Mouse (Mus musculus) retina, postnatal 1 day (tissue): ENCODE results near the gene Metap1d.

ENCODE experiments used
- DNase-seq: peaks from one replicate; pipeline ENCODE4 v3.0.0-alpha.2; 2012

Metap1d gene

DNA sequence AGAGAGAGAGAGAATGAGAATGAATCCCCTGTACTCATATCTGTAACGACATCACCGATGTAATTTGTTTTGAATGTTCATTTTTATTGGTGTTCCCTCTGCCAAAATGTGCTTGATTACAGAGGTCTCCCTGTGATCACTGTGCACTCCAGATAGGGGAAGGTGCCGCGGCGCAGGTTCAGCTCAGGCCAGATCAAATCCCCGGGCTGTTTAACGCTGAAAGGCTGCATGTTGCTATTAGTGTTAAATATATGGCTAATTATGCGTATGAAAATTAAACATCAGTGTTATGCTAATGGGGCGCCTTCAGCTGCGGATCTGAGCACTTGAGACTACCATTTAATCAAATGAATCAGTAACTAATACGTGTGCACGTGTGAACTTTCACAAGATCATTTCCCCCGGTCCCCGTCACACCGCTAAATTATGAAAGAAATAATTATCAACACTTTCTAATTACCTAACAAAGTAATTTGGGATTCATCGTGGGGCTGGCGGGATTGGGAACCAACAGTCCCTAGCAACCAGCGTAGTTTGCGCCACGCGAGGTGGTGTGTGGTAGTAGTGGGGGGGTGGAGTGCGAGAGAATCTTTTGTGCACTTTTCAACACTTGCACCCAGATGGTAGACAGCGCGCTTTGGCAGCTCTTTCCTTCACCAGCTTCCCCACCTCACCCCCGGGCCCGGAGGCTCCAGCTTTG lies 75.1 kb downstream of the Metap1d start, which contains the start of gene Dlx1:
Gene Dlx1, plus strand, starts transcription at position 100 of the 700 bp plus-strand sequence.
- peak; percentile 55 for DNase-seq

DNA sequence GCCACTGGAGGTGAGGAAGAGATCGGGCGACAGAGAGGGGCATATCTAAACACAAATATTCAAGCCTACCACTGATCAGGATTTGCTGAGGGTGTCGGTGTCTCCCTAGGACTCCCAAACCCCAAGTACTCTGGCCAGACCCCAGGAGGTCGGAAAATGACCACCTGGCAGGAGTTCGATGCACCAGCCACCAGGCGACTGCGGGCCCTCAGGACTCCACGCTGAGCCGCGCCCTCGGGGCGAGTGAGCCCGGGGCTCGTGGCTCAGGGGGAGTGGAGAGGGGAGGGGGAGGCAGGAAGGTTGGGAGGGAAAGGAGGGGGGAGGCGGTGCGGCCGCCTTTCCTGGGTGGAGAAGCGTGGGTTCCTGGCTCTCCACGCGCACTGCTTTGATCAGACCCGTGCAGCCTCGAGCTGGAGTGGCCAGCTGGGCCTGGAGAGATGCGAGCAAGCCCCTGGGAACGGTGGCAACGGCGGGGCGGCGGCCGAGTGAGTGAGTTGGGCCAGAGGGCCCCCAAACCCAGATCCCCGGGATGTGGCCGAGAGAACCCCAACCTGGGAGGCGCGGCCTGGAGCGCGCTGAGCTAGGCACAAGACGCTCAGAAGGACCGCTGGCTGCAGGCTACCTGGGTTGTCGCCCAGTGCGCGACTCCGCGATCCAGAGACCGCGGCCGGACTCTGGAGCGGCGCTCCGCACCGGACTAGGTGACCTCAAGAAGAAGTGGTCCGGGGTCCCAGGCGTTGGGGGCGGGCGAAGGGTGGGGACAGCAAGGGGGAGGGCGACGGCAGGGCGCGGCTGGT lies 75.8 kb downstream of the Metap1d start:
- DNase-seq: peak; percentile 65

DNA sequence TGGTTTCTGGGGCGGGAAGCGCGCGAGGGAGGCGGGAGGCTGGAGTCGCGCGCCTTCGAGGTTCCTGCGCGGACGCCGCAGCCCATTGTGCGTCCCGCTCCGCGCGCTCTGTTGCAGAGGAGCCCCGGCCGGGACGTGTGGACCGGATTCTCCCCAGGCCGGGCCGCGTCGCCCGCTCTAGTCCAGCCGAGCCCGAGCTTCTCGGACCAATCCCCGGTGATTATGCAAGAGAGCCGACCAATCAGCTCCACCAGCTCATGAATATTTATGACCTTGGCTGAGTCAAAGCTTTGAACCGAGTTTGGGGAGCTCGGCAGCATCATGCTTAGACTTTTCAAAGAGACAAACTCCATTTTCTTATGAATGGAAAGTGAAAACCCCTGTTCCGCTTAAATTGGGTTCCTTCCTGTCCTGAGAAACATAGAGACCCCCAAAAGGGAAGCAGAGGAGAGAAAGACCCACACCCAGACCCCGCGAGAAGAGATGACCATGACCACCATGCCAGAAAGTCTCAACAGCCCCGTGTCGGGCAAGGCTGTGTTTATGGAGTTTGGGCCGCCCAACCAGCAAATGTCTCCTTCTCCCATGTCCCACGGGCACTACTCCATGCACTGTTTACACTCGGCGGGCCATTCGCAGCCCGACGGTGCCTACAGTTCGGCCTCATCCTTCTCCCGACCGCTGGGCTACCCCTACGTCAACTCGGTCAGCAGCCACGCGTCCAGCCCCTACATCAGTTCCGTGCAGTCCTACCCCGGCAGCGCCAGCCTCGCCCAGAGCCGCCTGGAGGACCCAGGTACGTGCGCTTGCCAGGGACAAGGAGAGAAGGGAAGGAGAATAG lies 76.7 kb downstream of the Metap1d start:
- peak; percentile 93 for DNase-seq

DNA sequence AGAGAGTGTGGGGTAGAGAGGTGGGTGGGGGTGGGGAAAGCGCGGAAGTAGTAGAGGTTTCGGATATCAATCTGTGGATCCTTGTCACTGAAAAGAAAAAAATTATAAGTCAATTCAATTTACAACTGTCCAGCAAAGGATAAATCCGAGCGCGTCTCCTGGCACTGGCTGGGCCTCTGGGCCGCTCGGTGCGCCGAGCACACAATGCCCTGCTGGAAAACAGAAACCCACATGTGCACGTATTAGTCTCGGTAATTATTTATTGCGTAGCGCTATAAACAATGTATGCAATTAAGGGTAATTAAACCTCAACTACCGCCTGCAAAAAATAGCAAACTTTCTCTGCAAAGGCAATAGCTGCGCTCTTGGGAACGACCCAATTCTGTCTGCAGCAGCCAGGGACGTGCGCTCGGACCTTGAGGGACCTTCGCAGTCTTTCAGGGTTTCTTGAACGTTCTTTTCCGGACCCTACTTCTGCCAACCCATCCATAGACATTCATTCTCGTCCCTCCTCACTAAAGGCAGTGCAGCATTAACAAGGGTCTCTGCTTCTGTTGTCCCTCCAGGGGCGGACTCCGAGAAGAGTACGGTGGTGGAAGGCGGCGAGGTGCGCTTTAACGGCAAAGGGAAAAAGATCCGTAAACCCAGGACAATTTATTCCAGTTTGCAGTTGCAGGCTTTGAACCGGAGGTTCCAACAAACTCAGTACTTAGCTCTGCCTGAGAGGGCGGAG lies 77.5 kb downstream of the Metap1d start:
- peak; percentile 46 for DNase-seq

DNA sequence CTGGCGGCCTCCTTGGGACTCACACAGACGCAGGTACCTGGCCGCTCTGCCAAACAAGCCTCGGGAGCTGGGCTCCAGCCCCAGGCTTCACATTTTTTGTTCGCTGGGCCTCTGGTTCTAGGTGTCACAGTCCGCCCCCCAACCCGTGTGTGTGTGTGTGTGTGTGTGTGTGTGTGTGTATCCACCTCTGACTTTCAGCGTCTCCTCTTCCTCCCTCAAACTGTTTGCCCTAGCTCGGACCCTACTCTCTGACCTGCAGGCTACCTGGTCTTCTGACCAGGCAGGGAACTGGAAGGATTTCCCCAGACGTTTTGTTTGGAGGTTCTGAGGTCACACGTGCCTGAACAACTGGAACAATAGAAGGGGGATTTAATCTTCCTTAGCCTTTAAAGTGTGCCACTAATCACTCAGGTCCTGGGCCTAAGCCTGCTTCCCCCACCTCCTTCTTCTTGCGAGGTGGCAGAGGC lies 78.1 kb downstream of the Metap1d start:
- DNase-seq: no peak

DNA sequence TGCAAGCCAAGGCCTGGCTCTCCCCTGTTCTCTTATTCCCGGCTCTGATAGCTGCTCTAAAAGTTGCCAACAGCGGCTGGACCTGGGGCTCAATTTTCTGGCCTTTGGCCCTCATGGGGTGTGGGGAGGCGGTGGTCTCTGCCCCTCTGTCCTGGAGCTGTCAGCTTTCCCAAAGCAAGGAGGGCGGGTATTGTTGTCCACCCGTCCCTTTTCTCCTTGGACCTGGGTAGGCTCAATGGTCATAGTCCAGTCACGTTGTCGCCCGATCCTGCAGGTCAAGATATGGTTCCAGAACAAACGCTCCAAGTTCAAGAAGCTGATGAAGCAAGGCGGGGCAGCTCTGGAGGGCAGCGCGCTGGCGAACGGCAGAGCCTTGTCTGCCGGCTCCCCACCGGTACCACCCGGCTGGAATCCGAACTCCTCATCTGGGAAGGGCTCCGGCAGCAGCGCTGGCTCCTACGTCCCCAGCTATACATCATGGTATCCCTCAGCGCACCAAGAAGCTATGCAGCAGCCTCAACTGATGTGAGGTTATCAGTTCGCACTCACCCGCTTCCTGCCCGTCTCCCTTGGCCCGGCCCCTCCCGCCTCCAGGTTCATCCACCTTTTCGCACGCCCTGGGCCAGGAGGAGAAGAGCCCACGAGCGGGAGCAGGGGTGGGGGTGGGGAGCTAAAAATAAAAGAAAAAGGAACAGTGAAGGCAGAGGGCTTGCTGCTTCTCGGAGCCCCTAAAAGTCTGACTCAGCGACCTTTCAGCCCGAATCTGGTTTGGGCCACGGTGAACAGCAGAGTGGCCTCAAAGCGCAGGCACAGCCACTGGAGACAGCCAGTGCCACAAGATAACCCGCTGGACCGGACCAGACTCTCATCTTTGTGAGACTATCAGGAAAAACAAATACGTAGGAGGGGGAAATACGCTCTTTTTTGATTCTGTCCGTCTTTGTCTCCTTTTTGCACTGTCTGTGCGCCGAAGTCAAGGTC lies 79.2 kb downstream of the Metap1d start:
- DNase-seq: no peak

DNA sequence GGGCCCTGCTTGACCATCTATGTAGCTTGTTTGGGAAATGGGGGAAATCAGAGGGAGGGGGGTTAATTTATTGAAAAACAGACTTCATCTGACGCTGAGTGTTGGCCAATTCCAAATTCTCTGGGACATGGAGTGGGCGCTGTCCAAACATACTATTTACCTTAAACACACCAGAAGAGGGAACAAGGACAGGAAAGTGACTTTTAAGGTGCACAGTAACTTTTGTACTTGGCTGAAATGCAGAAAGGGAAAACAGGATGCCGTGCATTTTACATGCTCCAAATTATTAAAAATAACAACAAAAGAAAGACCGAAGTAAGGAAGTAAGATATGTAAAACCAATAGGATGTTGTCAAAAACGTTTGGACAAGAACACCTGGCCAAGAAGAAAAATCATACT lies 80.0 kb downstream of the Metap1d start:
- DNase-seq: no peak

DNA sequence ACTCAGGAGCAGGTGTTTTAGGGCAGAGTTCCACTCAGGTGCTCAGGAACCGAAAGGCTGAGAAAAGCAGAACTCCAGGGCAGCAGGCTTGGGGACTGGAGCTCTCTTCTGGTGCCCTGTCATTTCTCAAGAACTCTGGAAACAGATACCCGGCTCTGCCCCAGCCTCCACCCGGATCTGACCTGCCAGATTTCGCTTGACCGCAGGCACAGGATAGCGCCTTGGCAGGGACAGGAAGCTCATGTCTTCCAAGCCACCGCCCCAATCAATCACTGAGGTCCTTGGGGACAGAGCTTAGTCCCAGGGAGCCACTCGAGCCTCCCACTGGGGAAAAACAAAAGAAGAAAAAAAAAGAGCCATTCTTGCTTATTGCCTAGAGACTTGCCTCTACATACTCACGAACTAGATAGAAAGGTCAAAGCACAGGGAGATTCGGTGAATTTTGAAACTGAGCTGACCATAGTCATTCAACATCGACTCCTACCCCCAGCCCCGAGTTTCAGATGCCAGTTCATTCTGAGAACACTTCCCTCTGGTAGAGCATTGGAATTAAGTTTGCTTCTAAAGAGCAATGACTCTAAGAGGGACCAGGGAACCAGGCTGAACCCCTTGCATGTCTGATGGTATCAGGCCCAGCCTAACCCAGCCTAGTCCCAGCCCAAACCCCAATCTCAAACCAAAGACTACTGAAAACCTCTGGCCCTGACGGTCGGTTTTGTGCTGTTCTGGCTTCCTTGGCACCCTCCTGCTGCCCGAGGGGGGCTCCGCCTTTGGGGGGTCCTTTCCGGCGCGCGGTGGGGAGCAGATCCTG lies 81.4 kb downstream of the Metap1d start:
- DNase-seq: no peak

DNA sequence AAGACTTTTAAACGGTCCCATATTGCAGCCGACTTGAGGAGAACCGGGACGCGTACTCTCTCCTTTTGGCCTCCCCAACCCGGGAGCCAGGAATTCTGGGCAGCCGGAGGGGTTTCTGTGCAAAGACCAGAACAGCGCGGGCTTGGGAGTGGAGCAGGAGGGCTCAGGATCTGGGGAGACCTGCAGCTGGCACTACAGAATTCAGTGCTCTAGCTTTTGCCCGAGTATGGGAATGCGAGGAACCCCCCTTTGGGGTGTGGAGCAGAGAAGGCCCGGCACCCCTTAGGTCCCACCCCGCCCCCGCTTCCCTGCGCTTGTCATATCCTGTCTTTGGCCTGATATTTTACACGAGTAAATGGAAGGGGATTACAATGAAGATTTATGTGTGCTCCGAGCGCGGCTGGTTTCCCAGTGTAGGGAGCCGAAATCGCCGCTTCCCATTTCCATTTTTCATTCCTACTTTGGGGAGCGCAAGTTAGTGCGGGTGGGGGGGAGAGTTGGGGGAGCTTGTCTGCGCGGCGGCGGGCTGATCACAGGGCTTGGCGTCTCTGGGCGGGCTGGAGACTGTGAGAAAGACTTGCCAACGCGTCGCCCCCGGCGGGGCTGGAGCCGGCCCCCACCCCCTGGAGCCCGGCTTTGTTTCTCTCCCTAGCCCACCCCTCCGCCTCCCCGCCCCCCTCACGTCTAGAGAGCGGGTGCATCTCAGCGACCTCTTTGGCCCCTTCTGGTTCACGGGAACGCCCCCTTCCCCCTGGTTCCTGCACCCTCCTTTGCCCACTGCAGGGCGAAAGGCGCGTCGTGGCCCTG lies 87.7 kb downstream of the Metap1d start:
- no peak for DNase-seq

DNA sequence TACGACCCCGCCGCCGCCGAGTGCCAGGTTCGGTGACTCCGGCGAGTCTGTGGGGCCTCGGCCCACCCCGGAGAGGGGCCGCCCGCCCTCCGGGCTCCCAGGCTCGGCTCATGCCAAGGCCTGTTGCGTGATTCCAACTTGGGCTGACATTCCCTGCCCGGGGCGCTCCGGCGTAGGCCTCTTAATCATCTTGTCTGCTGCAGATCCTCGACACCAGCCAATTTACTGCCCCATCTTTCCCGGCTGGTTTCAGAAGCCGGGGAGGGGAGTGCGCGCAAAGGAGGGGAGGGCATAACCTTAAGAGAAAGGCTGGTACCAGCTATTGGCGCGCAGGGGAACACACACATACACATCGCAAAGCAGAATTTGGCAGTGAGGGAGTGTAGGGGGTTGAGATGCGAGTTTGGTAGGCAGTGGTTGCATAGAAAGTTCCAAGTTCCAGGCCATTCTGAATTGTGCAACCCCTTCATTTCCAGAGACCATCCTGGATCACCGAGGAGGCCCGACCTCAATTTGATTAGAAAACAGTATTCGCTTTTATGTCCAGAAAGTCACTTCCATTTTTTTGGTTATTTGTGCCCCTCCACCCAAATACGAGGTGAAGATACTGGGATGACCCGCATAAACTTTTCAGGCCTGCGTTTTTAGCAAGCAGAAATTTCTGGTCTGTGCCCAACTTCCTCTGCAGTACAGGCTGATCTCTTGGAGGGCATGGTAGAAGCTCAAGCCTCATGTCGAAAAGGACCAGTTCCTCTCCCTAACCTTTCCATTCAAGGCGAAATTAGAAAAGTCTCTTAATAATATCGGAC lies 88.5 kb downstream of the Metap1d start:
- peak; percentile 62 for DNase-seq

DNA sequence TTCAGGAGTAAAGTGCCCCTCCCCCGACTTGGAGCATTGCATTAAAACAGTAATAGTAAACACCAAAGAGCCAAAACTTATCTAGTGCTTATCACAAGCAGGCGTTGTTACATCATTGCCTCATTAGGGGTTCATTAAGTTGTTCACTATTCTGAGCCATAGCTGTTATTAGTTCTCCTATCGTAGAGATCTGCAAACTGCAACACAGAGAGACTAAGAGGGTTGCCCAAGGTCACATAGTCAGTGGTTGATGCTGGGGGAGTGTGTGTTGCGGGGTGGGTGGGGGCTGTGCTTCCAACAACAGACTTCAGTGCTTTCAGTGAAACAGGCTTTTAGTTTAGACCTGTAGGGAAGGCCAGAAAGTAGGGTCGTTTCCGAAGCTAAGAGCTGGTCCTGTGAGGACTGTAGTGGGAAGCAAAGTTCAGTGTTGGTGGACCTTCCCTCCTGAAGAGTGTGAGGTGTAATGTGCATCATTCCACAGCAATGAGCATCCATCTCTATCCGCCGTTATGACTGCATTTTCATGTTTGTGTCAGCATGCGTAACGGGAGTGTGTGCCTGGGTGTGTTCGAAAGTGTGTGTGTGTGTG lies 89.2 kb downstream of the Metap1d start:
- DNase-seq: no peak

DNA sequence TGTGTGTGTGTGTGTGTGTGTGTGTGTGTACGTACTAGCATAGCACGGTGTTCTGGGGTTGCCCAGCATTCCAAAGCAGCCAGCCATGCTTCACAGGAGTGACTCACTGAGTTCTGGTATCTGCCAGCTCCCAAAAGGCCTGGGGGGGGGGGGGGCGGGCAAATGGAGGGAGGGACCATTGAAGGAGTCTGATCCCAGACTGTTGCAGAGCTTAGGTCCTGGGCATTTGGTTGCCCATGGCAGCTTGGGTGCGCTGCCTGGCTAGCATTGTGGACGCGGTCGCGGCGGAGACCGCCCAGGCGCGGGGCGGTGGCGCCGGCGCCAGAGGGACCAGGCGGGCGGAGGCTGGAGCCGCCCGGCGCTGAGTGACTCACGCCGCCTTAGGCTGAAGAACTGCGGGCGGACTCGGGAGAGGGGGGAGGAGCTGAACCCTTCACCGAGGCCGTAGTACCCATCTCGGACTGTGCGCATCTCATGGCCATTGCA lies 89.8 kb downstream of the Metap1d start:
- DNase-seq: peak; percentile 69

DNA sequence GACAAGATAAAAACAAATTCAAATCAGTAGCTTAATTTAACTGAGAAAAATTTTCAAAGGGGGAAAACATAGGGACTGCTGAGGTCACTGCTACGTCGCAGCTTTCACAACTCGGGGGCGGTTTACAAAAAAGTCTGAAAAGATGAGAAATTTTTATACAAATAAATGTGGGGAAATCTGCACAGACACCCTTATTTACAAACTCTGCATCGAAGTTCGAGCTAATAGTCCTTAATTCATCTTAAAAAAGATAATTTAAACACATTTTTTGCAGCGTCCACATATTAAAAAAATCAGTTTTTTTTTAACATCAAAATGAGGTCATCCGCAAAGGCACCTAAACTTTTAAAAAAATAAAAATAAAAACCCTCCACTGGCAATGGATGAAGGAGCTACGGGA lies 90.5 kb downstream of the Metap1d start:
- no peak for DNase-seq

DNA sequence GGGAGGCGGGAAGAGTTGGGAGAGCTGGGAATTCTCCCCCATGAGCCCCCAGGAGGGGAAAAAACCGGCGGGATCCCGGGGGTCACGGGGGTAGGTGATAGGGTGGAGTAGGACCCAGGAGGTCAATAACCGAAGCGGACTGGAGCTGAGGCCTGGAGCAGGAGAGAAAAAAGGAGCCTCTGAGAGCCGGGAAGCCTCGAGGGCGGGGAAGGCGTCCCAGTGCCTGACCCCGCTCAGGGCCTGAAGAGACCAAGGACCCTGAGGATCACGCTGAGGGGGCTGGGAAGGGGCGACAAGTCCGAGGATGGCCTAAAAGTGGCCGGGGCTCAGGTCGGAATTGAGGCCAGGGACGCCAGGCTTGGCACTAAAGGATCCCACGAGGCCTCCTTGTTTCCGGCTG lies 90.9 kb downstream of the Metap1d start:
- DNase-seq: no peak

DNA sequence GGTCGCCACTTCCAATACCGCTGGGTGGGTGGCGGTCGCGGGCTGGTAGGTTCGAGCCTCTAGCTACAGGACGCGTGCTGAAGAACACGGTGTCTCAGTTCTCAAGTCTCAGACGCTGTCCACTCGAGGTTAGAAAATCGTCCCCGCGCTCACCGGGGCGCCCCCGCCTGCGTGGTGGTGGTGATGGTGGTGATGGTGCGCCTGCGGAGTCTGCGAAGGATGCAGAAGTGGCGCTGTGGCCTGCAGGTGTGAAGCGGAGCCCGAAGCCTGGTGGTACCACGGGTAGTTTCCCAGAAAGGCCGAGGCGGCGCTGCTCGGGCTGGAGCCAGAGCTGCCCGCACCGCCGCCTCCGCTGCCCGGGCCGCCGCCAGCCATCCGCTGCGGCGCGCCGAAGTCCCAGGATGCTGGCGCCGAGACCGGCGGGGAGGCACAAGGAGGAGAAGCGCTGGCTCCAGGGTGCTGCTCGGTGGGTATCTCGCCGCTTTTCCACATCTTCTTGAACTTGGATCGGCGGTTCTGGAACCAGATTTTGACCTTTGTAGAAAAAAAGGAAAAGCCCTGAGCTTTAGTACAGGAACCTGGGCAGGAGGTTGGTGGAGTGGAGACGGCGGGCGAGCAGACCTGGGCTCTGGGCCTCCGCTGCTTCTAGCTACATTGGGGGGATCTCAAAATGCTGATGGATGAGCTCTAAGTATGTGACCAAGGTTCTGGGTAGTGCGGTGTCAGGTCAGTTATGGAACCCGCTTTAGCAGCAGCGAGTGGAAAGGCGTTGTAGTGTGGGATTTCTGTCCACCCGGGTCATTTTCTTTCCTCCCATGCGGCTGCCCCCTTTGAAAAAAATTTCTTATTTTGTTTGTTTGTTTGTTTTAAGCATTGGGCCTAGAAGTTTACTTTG lies 91.6 kb downstream of the Metap1d start:
- peak; percentile 60 for DNase-seq

DNA sequence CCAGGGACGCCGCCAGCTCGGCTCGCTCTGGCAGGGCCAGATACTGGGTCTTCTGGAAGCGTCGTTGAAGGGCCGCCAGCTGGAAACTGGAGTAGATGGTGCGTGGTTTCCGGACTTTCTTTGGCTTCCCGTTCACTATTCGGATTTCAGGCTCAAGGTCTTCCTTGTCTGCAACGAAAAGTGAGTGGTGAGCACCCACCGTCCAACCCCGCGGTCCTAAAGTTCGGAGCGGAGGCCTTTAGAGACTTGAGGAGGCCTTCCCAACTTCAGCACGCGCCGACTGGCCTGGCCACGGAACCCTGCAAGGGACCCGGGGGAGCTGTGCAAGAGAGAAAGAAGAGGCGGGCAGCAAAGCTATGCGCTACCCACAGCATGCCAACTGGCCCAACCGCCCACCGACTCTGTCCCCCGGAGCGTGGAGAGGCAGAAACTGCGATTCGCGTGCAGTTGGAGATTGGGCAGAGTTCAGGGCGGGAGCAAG lies 92.4 kb downstream of the Metap1d start:
- peak; percentile 50 for DNase-seq
